Comparison of ENCODE assay signal across 9 mouse cellular contexts in genomic region chr17:27971496-27971895, GRCm38 (mm10).
DNase-seq lines count a peak whose midpoint lies in the region; ATAC-seq and TF ChIP-seq lines count a peak whose summit lies in the region.
"Had no signal": no experiment of that assay in that cellular context is flagged by ENCODE, and none has a peak within 500 bp of the region (broad histone marks: within the 10 kb centered on the region; RNA-seq: fewer than 3 reads in every experiment).

No protein-coding gene starts in this region.

- no peaks in the 10 kb centered on the region for H3K27me3 ChIP-seq in heart, embryonic 13.5 days (replicated peaks)
- no peaks in the 10 kb centered on the region for H3K27me3 ChIP-seq in liver, postnatal 0 days (ENCODE audit: insufficient read depth, low read length)

- peak overlapping the region; percentile 73 for H3K27ac ChIP-seq in heart, embryonic 13.5 days (replicated peaks)
- no peak overlapping the region for H3K27ac ChIP-seq in liver, postnatal 0 days (ENCODE audit: low read depth)
- H3K27ac ChIP-seq: liver, embryonic 14.5 days had no signal

- ATAC-seq in frontal cortex, adult (ENCODE audit: low TSS enrichment), result peak; percentile 56
- ATAC-seq in heart, embryonic 13.5 days (ENCODE audit: extremely low read depth, insufficient number of reproducible peaks, low FRiP score, low TSS enrichment), result no peak
- no peak for ATAC-seq in CD4-positive, CD25-positive, alpha-beta regulatory T cell, adult 4 months
- ATAC-seq in liver, postnatal 0 days, result no peak

- no peak for TF ChIP-seq EP300 in liver, postnatal 0 days (IDR thresholded peaks at IDR 0.05; ENCODE audit: low read depth)

- peaks cover 76% of the 10 kb centered on the region for H3K4me1 ChIP-seq in heart, embryonic 13.5 days
- H3K4me1 ChIP-seq in liver, postnatal 0 days (ENCODE audit: insufficient read depth), result peaks cover 4% of the 10 kb centered on the region

- no peak overlapping the region for H3K4me3 ChIP-seq in heart, embryonic 13.5 days
- no peak overlapping the region for H3K4me3 ChIP-seq in liver, postnatal 0 days (ENCODE audit: low read depth, low read length)

- H3K4me2 ChIP-seq in heart, embryonic 13.5 days, result no peak overlapping the region
- no peak overlapping the region for H3K4me2 ChIP-seq in liver, postnatal 0 days (ENCODE audit: low read depth, low read length)

- H3K9me3 ChIP-seq in heart, embryonic 13.5 days, result no peaks in the 10 kb centered on the region
- H3K9me3 ChIP-seq in liver, postnatal 0 days (ENCODE audit: low read length), result no peaks in the 10 kb centered on the region

- no peak overlapping the region for H3K9ac ChIP-seq in heart, embryonic 13.5 days
- H3K9ac ChIP-seq in liver, postnatal 0 days (replicated peaks), result no peak overlapping the region
- H3K9ac ChIP-seq: liver, embryonic 14.5 days had no signal

- WGBS in heart, embryonic 13.5 days, result 71% methylated on average over 9 of the region's 9 CpGs
- 82% methylated on average over 9 of the region's 9 CpGs for WGBS in liver, postnatal 0 days (ENCODE audit: insufficient replicate concordance)

- DNase-seq in frontal cortex, postnatal 25 days (ENCODE audit: low spot score in 2 of 2), result no peak
- DNase-seq in cerebellum, adult 9-11 months, result peak; percentile 68
- DNase-seq in left cerebral cortex, postnatal 10 days (ENCODE audit: extremely low spot score in 1 of 2, low spot score in 2 of 2), result peak; percentile 75 to 78
- DNase-seq in right cerebral cortex, postnatal 25 days, result peak; percentile 47
- DNase-seq in liver, postnatal 0 days, result no peak

- no peak for TF ChIP-seq CTCF in liver, postnatal 0 days (IDR thresholded peaks at IDR 0.05; ENCODE audit: low read depth)

- peaks cover 12% of the 10 kb centered on the region for H3K36me3 ChIP-seq in heart, embryonic 13.5 days
- peaks cover 10% of the 10 kb centered on the region for H3K36me3 ChIP-seq in liver, postnatal 0 days (replicated peaks; ENCODE audit: insufficient read depth, low read length)

- intact Hi-C loops in left cerebral cortex, postnatal 10 days (cut with DNase I), result no loop called here

Comparison
In these comparisons a context has a peak if more than half of its experiments do, and no peak if none do; other contexts are left out.
1. DNase-seq: peak in cerebellum, adult 9-11 months (single experiment), left cerebral cortex, postnatal 10 days (2 of 2) and right cerebral cortex, postnatal 25 days (single experiment); none in frontal cortex, postnatal 25 days (0 of 2) and liver, postnatal 0 days (single experiment).